Mouse (Mus musculus) 3134 (cell line): ENCODE measurements around the gene Ikbkg.
"Not testable (repeated sequence)": the region's sequence is repeated elsewhere in the genome, so short reads cannot be mapped to it uniquely, and the experiment has no call there.

Experiments
- DNase-seq: peaks from one replicate; pipeline ENCODE4 v3.0.0-alpha.2; 2011; ENCODE audit warnings: low spot score; ENCODE audit not compliant: insufficient read length; ENCODE audit errors: extremely low read depth

The Ikbkg gene

GRCm38 (mm10) chrX:74429290-74429821 lies 36.3 kb downstream of the Ikbkg start:
- DNase-seq, result peak; percentile 76

GRCm38 (mm10) chrX:74451157-74451912 lies 58.2 kb downstream of the Ikbkg start:
- no peak for DNase-seq

DNA sequence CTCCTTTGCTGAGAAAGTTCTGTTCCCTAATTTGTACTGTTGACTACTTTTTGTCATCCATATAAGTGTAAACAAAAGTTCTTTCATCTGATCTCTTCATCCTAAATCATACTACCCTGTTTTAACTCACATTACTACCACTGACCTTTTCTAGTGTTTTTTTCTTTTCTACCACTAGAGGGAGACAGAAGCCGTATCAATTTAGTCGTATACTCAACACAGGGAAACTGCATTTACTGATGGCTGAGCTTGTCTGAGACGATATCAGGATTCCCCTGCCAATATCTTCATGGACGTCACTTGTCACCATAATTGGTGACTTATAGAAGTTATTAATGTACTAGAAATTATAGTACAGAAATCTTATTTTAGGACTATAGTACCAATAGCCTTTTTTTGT lies 59.7 kb downstream of the Ikbkg start:
- peak; percentile 12 for DNase-seq

DNA sequence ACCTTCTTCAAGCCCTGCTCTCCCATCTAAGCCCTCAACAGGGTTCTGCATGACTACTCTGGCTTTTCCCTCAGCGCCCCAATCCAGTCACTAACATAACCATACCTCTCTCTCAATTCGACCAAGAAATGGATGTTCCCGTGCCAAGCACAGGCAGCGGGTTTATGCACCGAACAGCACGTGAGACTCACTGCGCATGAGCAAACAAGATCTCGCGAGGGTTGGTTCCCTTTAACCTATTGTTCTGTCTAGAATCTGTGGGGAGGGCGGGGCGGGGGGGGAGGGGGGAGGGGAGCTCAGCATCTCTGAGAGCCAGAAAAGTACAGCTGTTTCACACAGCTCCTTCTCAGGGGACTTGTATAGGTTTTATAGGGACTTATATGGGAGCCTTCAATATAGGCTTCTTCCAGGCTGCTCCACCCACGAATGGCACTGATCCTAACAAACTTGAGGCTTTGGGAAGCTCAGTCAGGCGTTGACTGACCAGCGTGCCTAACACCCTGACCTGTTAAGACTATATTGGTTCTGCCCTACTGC lies 88.3 kb downstream of the Ikbkg start, which contains the start of gene Gm6880:
Gene Gm6880, minus strand, starts transcription at position 51 of the 537 bp plus-strand sequence.
- not testable (repeated sequence) for DNase-seq

DNA sequence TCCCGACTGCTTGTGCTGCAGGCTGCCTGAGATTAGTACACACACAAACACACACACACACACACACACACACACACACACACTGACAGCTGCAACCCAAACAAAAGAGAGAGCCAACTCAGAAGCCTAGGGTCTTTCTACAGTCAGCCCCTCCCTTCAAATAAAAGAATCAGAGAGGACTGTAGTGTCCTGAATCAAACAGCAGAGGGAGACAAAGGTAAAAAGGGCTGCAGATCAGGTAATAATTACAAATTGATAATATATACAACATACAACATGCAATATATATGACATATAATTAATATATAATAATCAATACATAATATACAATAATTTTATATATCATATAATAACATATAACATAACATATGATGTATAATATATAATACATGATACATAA lies 104.0 kb downstream of the Ikbkg start:
- DNase-seq, result no peak
